Mouse (Mus musculus) MEL (cell line): ENCODE measurements at regions not wholly inside any gene's neighbourhood (a gene's known extent, or its start where the extent isn't known, plus 50 kb on each side); places are given as distances from the start of the nearest gene placed in this dataset.

Source experiments
- DNase-seq: peaks from one replicate; pipeline ENCODE4 v3.0.0; 2011; ENCODE audit warnings: low read depth, low spot score
- H3K27ac ChIP-seq: 2 replicates; pipeline ENCODE4 v1.5.1; 2012; ENCODE audit warnings: low read depth, mild to moderate bottlenecking, control low read depth, low read length, moderate library complexity; ENCODE audit not compliant: control insufficient read depth
- H3K27me3 ChIP-seq, 2 experiments: fragments of 150-350 bp in 1 of 2; sonication (generic) in 1 of 2; 2 replicates each; pipeline ENCODE4 v1.6.1; 2012; ENCODE audit warnings: low read length in 2 of 2, mild to moderate bottlenecking in 2 of 2, improper control_type of control experiment in 1 of 2, moderate library complexity in 1 of 2; ENCODE audit not compliant: insufficient read depth in 2 of 2, control insufficient read depth in 1 of 2
- H3K36me3 ChIP-seq, 2 experiments: 2 replicates each; pipeline ENCODE4 v1.6.1; 2012 to 2014; ENCODE audit warnings: low read length in 2 of 2, improper control_type of control experiment in 1 of 2, inconsistent platforms in 1 of 2, mild to moderate bottlenecking in 1 of 2; ENCODE audit not compliant: insufficient read depth in 2 of 2, control insufficient read depth in 1 of 2
- H3K4me1 ChIP-seq, 2 experiments: fragments of 150-350 bp in 1 of 2; sonication (generic) in 1 of 2; 2 replicates each; pipeline ENCODE4 v1.6.1; 2012; ENCODE audit warnings: low read length in 2 of 2, improper control_type of control experiment in 1 of 2, mild to moderate bottlenecking in 1 of 2; ENCODE audit not compliant: insufficient read depth in 2 of 2, control insufficient read depth in 1 of 2
- H3K4me3 ChIP-seq, 2 experiments: fragments of 150-350 bp in 1 of 2; sonication (generic) in 1 of 2; 2 replicates each; pipeline ENCODE4 v1.5.1; 2012; ENCODE audit warnings: low read depth in 2 of 2, low read length in 2 of 2, mild to moderate bottlenecking in 2 of 2, moderate library complexity in 2 of 2, control low read depth in 1 of 2, improper control_type of control experiment in 1 of 2; ENCODE audit not compliant: control insufficient read depth in 1 of 2, insufficient read depth in 1 of 2
- H3K79me2 ChIP-seq: 2 replicates; pipeline ENCODE4 v1.6.1; 2012; ENCODE audit warnings: mild to moderate bottlenecking, low read length, moderate library complexity; ENCODE audit not compliant: control insufficient read depth, poor library complexity, insufficient read depth
- H3K9ac ChIP-seq: 2 replicates; pipeline ENCODE4 v1.6.1; 2012; ENCODE audit warnings: low read depth, mild to moderate bottlenecking, control low read depth, low read length, moderate library complexity; ENCODE audit not compliant: control insufficient read depth, poor library complexity, severe bottlenecking
- H3K9me3 ChIP-seq: fragments of 150-350 bp; sonication (generic); replicated peaks from 2 replicates; pipeline ENCODE4 v1.6.1; 2012; ENCODE audit warnings: mild to moderate bottlenecking, low read length, improper control_type of control experiment, moderate library complexity; ENCODE audit not compliant: insufficient read depth
- CHD1 ChIP-seq: IDR thresholded peaks from 2 replicates; pipeline ENCODE4 v1.6.1; 2012; ENCODE audit warnings: low read depth, mild to moderate bottlenecking, inconsistent platforms, low read length, improper control_type of control experiment
- CTCF ChIP-seq, 3 experiments: IDR thresholded peaks in 2 of 3; conservative IDR thresholded peaks in 1 of 3; 2 replicates each; pipeline ENCODE4 v1.5.1; 2011 to 2012; ENCODE audit warnings: low read length in 3 of 3, low read depth in 2 of 3, mild to moderate bottlenecking in 2 of 3, improper control_type of control experiment in 1 of 3, inconsistent platforms in 1 of 3, mixed read lengths in 1 of 3, moderate library complexity in 1 of 3; ENCODE audit not compliant: control insufficient read depth in 1 of 3, insufficient read depth in 1 of 3, poor library complexity in 1 of 3, severe bottlenecking in 1 of 3
- E2F4 ChIP-seq: IDR thresholded peaks from 2 replicates; pipeline ENCODE4 v1.6.1; 2011; ENCODE audit warnings: low read depth, low read length, improper control_type of control experiment, borderline replicate concordance
- ETS1 ChIP-seq: IDR thresholded peaks from 2 replicates; pipeline ENCODE4 v1.6.1; 2012; ENCODE audit warnings: low read depth, mild to moderate bottlenecking, inconsistent platforms, low read length, improper control_type of control experiment, moderate library complexity
- JUND ChIP-seq: IDR thresholded peaks from 2 replicates; pipeline ENCODE4 v1.6.1; 2011; ENCODE audit warnings: low read depth, mild to moderate bottlenecking, improper control_type of control experiment, low read length
- MAFK ChIP-seq: IDR thresholded peaks from 2 replicates; pipeline ENCODE4 v1.6.1; 2011; ENCODE audit warnings: low read depth, mild to moderate bottlenecking, low read length, improper control_type of control experiment, borderline replicate concordance
- MAX ChIP-seq: IDR thresholded peaks from 2 replicates; pipeline ENCODE4 v1.6.1; 2011; ENCODE audit warnings: low read length, improper control_type of control experiment
- MYB ChIP-seq: IDR thresholded peaks from 2 replicates; pipeline ENCODE4 v1.6.1; 2011; ENCODE audit warnings: mild to moderate bottlenecking, low read depth, low read length, improper control_type of control experiment
- POLR2AphosphoS2 ChIP-seq: IDR thresholded peaks from 2 replicates; pipeline ENCODE4 v1.6.1; 2011; ENCODE audit warnings: low read length, improper control_type of control experiment
- POLR2AphosphoS5 ChIP-seq: IDR thresholded peaks from 2 replicates; pipeline ENCODE4 v1.6.1; 2012; ENCODE audit warnings: low read depth, borderline replicate concordance, mild to moderate bottlenecking, inconsistent platforms, low read length, moderate library complexity, mixed read lengths
- TBP ChIP-seq: IDR thresholded peaks from 2 replicates; pipeline ENCODE4 v1.8.0; 2011; ENCODE audit warnings: low read depth, low read length, improper control_type of control experiment
- TCF12 ChIP-seq: IDR thresholded peaks from 2 replicates; pipeline ENCODE4 v1.6.1; 2014; ENCODE audit warnings: low read depth, mild to moderate bottlenecking, inconsistent platforms, low read length, improper control_type of control experiment, moderate library complexity
- USF1 ChIP-seq: IDR thresholded peaks from 2 replicates; pipeline ENCODE4 v1.6.1; 2014; ENCODE audit warnings: low read depth, mild to moderate bottlenecking, inconsistent platforms, low read length, improper control_type of control experiment, moderate library complexity
- USF2 ChIP-seq, 2 experiments: IDR thresholded peaks; 2 replicates each; pipeline ENCODE4 v1.6.1; 2011 to 2012; ENCODE audit warnings: improper control_type of control experiment in 2 of 2, low read length in 2 of 2, borderline replicate concordance in 1 of 2, inconsistent platforms in 1 of 2, low read depth in 1 of 2, mild to moderate bottlenecking in 1 of 2; ENCODE audit not compliant: insufficient read depth in 1 of 2
- ZMIZ1 ChIP-seq: IDR thresholded peaks from 2 replicates; pipeline ENCODE4 v1.6.1; 2012; ENCODE audit warnings: low read depth, mild to moderate bottlenecking, inconsistent platforms, low read length, improper control_type of control experiment, moderate library complexity

GRCm38 (mm10) chr10:117512424-117513257 is 116.7 kb upstream of the Cpm start:
- Histone ChIP-seq H3K27me3 (no peaks in the 10 kb centered on the region), H3K36me3 (no peaks in the 10 kb centered on the region), H3K4me1 (no peaks in the 10 kb centered on the region), H3K9me3 (no peaks in the 10 kb centered on the region), H3K27ac (no peak overlapping the region), H3K79me2 (no peaks in the 10 kb centered on the region), H3K4me3 (no peak overlapping the region), H3K9ac (no peak overlapping the region)
- DNase-seq, result no peak
- TF ChIP-seq ETS1, result no peak
- no peak for TF ChIP-seq E2F4
- no peak for TF ChIP-seq POLR2AphosphoS2
- TF ChIP-seq MAX, result no peak
- TF ChIP-seq USF1, result no peak
- TF ChIP-seq TBP, result no peak
- TF ChIP-seq ZMIZ1, result no peak
- TF ChIP-seq TCF12, result no peak
- no peak for TF ChIP-seq JUND
- TF ChIP-seq MYB, result no peak
- TF ChIP-seq CTCF (IDR thresholded peaks at IDR 0.05 in 2 of 3, conservative IDR thresholded peaks at IDR 0.05 in 1 of 3; ENCODE audit: control insufficient read depth in 1 of 3, insufficient read depth in 1 of 3, low read depth in 2 of 3, low read length in 3 of 3, poor library complexity in 1 of 3, severe bottlenecking in 1 of 3), result no peak
- no peak for TF ChIP-seq MAFK
- no peak for TF ChIP-seq POLR2AphosphoS5

GRCm38 (mm10) chr10:117511483-117512406 is 117.6 kb upstream of the Cpm start:
- H3K9ac ChIP-seq, result no peak overlapping the region
- H3K27me3 ChIP-seq, result no peaks in the 10 kb centered on the region
- no peak for DNase-seq
- H3K27ac ChIP-seq, result no peak overlapping the region
- no peaks in the 10 kb centered on the region for H3K4me1 ChIP-seq
- TF ChIP-seq USF2 (IDR thresholded peaks at IDR 0.05; ENCODE audit: borderline replicate concordance in 1 of 2, insufficient read depth in 1 of 2, low read depth in 1 of 2, low read length in 2 of 2), result no peak
- TF ChIP-seq CHD1, result no peak
- no peaks in the 10 kb centered on the region for H3K36me3 ChIP-seq
- no peaks in the 10 kb centered on the region for H3K79me2 ChIP-seq
- no peak overlapping the region for H3K4me3 ChIP-seq
- H3K9me3 ChIP-seq, result no peaks in the 10 kb centered on the region
